Mouse (Mus musculus) left cerebral cortex, adult 18-20 months (tissue): ENCODE results near the gene Nup98. TPM values are rescaled to one million over a fixed set of nuclear protein-coding genes. Genes with fewer than 3 reads are reported as not detected.

ENCODE experiments used
- DNase-seq, 2 experiments: peaks; one replicate each; pipeline ENCODE4 v3.0.0; 2021 to 2022; ENCODE audit warnings: low spot score in 2 of 2, mixed read lengths in 1 of 2
- long read RNA-seq, 2 experiments: library from polyadenylated mRNA; stranded (forward); transcript quantifications; one replicate each; pipeline ENCODE4 v2.0.0; 2021
- total RNA-seq, 2 experiments: library from RNA; stranded (reverse); gene quantifications; 2 replicates each; pipeline ENCODE4 v1.2.3; 2021

The Nup98 gene
- total RNA-seq = 10 to 100 TPM; 43.3 to 45.6 TPM
- long read RNA-seq, experiment 1, full-length matches to known transcripts = 9 of 11 reads
- long read RNA-seq, experiment 1, partial matches to known transcripts = 1 of 11 reads
- long read RNA-seq, experiment 1, other reads (novel, unspliced or antisense) = 1 of 11 reads
- long read RNA-seq, experiment 2, partial matches to known transcripts = 1 of 5 reads
- long read RNA-seq, experiment 2, other reads (novel, unspliced or antisense) = 2 of 5 reads

- DNase-seq = peak; percentile 99
These were observed at the start of gene Nup98, which contains the start of gene Pgap2 for GRCm38 (mm10) chr7:102209756-102210721. Gene Nup98 (minus strand): TSS chr7:102210176. Gene Pgap2 (plus strand): TSS chr7:102210208.

- DNase-seq = no peak
These were observed 48.8 kb upstream of the Nup98 start for GRCm38 (mm10) chr7:102258753-102259152.

- peak; percentile 77 to 86 for DNase-seq
These were observed 48.2 kb upstream of the Nup98 start for GRCm38 (mm10) chr7:102258189-102258588.

GRCm38 (mm10) chr7:102256636-102257035, 46.7 kb upstream of the Nup98 start:
- no peak for DNase-seq

- no peak for DNase-seq
These were observed 46.0 kb upstream of the Nup98 start, which contains the start of gene Rhog for GRCm38 (mm10) chr7:102255954-102256353. Gene Rhog (minus strand): TSS chr7:102256054.

GRCm38 (mm10) chr7:102253631-102254030, 43.7 kb upstream of the Nup98 start:
- DNase-seq = no peak

- peak; percentile 90 for DNase-seq
These were observed 40.7 kb upstream of the Nup98 start for GRCm38 (mm10) chr7:102250631-102251214.

GRCm38 (mm10) chr7:102249896-102250630, 40.1 kb upstream of the Nup98 start:
- peak; percentile 38 to 67 for DNase-seq

- peak in 1 of 2 experiments; percentile 22 for DNase-seq
These were observed 39.5 kb upstream of the Nup98 start for GRCm38 (mm10) chr7:102249531-102249895.

GRCm38 (mm10) chr7:102248691-102249404, 38.9 kb upstream of the Nup98 start:
- DNase-seq = no peak

- DNase-seq = no peak
These were observed 37.2 kb upstream of the Nup98 start for GRCm38 (mm10) chr7:102246956-102247797.

GRCm38 (mm10) chr7:102246265-102246664, 36.3 kb upstream of the Nup98 start:
- DNase-seq = no peak

GRCm38 (mm10) chr7:102245775-102246174, 35.8 kb upstream of the Nup98 start:
- no peak for DNase-seq

- DNase-seq = no peak
These were observed 35.0 kb upstream of the Nup98 start for GRCm38 (mm10) chr7:102244782-102245535.

- no peak for DNase-seq
These were observed 33.9 kb upstream of the Nup98 start for GRCm38 (mm10) chr7:102243870-102244269.

- DNase-seq = no peak
These were observed 32.9 kb upstream of the Nup98 start for GRCm38 (mm10) chr7:102242917-102243316.

- no peak for DNase-seq
These were observed 32.4 kb upstream of the Nup98 start for GRCm38 (mm10) chr7:102242371-102242770.

- no peak for DNase-seq
These were observed 29.6 kb upstream of the Nup98 start for GRCm38 (mm10) chr7:102239591-102239990.
